ENCODE assay signal across 8 mouse cellular contexts in the genomic region with DNA sequence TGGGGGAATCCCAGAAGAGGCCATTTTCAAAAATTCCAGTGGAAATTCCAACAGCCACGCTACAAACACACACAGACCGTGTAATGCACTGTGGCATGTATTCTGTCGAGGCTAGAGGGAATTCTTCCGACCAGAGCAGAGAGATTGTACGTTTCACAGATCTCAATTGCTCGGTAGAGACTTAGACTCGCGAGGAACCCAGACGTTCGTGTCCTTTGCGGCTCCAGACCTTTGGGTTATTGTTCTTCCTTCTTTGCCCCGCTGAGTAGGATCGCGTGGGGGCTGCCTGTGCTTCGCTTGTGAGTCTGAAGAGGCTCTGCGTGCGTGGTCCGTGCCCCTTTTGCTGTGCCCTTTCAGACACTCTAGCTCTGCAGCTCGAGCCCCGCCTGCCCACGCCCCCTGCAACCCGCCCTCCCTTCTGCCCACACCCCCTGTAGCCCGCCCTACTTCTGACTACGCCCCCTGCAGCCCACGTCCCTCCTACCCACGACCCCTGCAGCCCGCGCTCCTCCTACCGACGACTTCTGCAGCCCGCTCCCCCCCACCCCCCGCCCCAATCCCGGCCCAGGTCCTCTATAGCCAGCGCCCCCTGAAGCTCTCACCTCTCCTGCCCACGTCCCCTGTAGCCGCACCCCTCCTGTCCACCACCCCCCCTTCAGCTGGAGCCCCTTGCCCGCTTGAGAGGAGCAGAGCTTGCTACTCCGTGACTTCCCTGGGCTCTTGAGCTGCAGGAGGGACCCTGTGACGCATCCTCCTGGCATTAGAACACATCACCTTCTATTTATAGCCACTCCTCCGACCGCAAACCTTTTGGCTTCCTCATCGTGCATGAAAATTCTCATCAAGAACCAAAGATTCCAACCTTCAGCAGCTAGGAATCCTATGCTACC. TPM values are rescaled to one million over a fixed set of nuclear protein-coding genes. Genes with fewer than 3 reads are reported as not detected.
DNase-seq lines count a peak whose midpoint lies in the region; ATAC-seq and TF ChIP-seq lines count a peak whose summit lies in the region.

No protein-coding gene starts in this region.

- peak; percentile 71 for DNase-seq in CD4-positive, CD25-positive, alpha-beta regulatory T cell, adult 2 months (ENCODE audit: low read depth, low spot score)
- DNase-seq in adrenal gland, postnatal 25 days, result peak; percentile 62
- peak; percentile 92 for DNase-seq in embryonic facial prominence, embryonic 14.5 days (ENCODE audit: low spot score)
- peak; percentile 68 for DNase-seq in neural tube, embryonic 10.5 days (ENCODE audit: extremely low spot score, low spot score)
- peak; percentile 68 for DNase-seq in thymus, adult 2 months

- ATAC-seq in embryonic facial prominence, embryonic 14.5 days (ENCODE audit: low read depth), result peak; percentile 96
- peak; percentile 72 for ATAC-seq in heart, embryonic 13.5 days (ENCODE audit: extremely low read depth, insufficient number of reproducible peaks, low FRiP score, low TSS enrichment)
- peak; percentile 94 for ATAC-seq in kidney, embryonic 16.5 days (ENCODE audit: low FRiP score, low TSS enrichment)
- peak; percentile 74 for ATAC-seq in liver, embryonic 16.5 days (ENCODE audit: low read depth)

- H3K4me2 ChIP-seq in embryonic facial prominence, embryonic 14.5 days (ENCODE audit: low read depth, low read length), result peak overlapping the region; percentile 89
- peak overlapping the region; percentile 89 for H3K4me2 ChIP-seq in heart, embryonic 13.5 days
- H3K4me2 ChIP-seq in kidney, embryonic 16.5 days (replicated peaks; ENCODE audit: low read depth, low read length), result peak overlapping the region; percentile 79
- H3K4me2 ChIP-seq in liver, embryonic 16.5 days (ENCODE audit: low read depth, low read length), result peak overlapping the region; percentile 65

- H3K9ac ChIP-seq in embryonic facial prominence, embryonic 14.5 days (ENCODE audit: low read depth, low read length), result peak overlapping the region; percentile 74
- H3K9ac ChIP-seq in heart, embryonic 13.5 days, result peak overlapping the region; percentile 87
- H3K9ac ChIP-seq in kidney, embryonic 16.5 days (replicated peaks; ENCODE audit: low read length), result peak overlapping the region; percentile 81
- H3K9ac ChIP-seq in liver, embryonic 16.5 days (ENCODE audit: low read depth, low read length), result peak overlapping the region; percentile 53

- WGBS in embryonic facial prominence, embryonic 14.5 days, result 0% methylated on average over 37 of the region's 42 CpGs
- WGBS in heart, embryonic 13.5 days, result 1% methylated on average over 41 of the region's 42 CpGs
- under 1% methylated on average over 27 of the region's 42 CpGs for WGBS in kidney, embryonic 16.5 days
- under 1% methylated on average over 41 of the region's 42 CpGs for WGBS in liver, embryonic 16.5 days (ENCODE audit: insufficient replicate concordance)
- 2% methylated on average over 38 of the region's 42 CpGs for WGBS in thymus, adult 2 months

- no peaks in the 10 kb centered on the region for H3K27me3 ChIP-seq in embryonic facial prominence, embryonic 14.5 days (replicated peaks; ENCODE audit: control insufficient read depth, insufficient read depth, low read length)
- no peaks in the 10 kb centered on the region for H3K27me3 ChIP-seq in heart, embryonic 13.5 days (replicated peaks)
- H3K27me3 ChIP-seq in kidney, embryonic 16.5 days (ENCODE audit: insufficient read depth, low read length), result no peaks in the 10 kb centered on the region
- H3K27me3 ChIP-seq in liver, embryonic 16.5 days (ENCODE audit: control insufficient read depth, insufficient read depth, low read depth, low read length), result peaks cover 18% of the 10 kb centered on the region
- no peaks in the 10 kb centered on the region for H3K27me3 ChIP-seq in thymus, adult 2 months (ENCODE audit: control insufficient read depth, insufficient read depth, low read length)

- peaks cover 7% of the 10 kb centered on the region for H3K4me1 ChIP-seq in embryonic facial prominence, embryonic 14.5 days (ENCODE audit: control insufficient read depth, insufficient read depth, low read length)
- H3K4me1 ChIP-seq in heart, embryonic 13.5 days, result peaks cover 11% of the 10 kb centered on the region
- peaks cover 5% of the 10 kb centered on the region for H3K4me1 ChIP-seq in kidney, embryonic 16.5 days (ENCODE audit: insufficient read depth, low read length)
- peaks cover 3% of the 10 kb centered on the region; the same call in 1 of the 2 replicates for H3K4me1 ChIP-seq in liver, embryonic 16.5 days (ENCODE audit: control insufficient read depth, low read depth, low read length)
- peaks cover 6% of the 10 kb centered on the region; the same call in 1 of the 2 replicates for H3K4me1 ChIP-seq in thymus, adult 2 months (replicated peaks; ENCODE audit: control insufficient read depth, insufficient read depth, low read length)

- H3K4me3 ChIP-seq in embryonic facial prominence, embryonic 14.5 days (ENCODE audit: low read depth, low read length), result peak overlapping the region; percentile 61
- H3K4me3 ChIP-seq in heart, embryonic 13.5 days, result peak overlapping the region; percentile 66
- peak overlapping the region; percentile 61 for H3K4me3 ChIP-seq in kidney, embryonic 16.5 days (ENCODE audit: low read length)
- H3K4me3 ChIP-seq in liver, embryonic 16.5 days (ENCODE audit: low read depth, low read length), result peak overlapping the region; percentile 51
- peak overlapping the region; percentile 50 for H3K4me3 ChIP-seq in thymus, adult 2 months (ENCODE audit: control insufficient read depth, insufficient read depth, low read length)

- no peak for TF ChIP-seq POLR2A in thymus, adult 2 months (IDR thresholded peaks at IDR 0.05; ENCODE audit: control insufficient read depth, extremely low read depth, insufficient read depth, low read length, poor library complexity)

- peak overlapping the region; percentile 93 for H3K27ac ChIP-seq in embryonic facial prominence, embryonic 14.5 days (replicated peaks; ENCODE audit: low read depth, low read length)
- H3K27ac ChIP-seq in heart, embryonic 13.5 days (replicated peaks), result peak overlapping the region; percentile 86
- peak overlapping the region; percentile 61 for H3K27ac ChIP-seq in kidney, embryonic 16.5 days (ENCODE audit: low read length)
- H3K27ac ChIP-seq in liver, embryonic 16.5 days (ENCODE audit: low read length), result no peak overlapping the region
- H3K27ac ChIP-seq in thymus, adult 2 months (ENCODE audit: control insufficient read depth, insufficient read depth, low read length), result no peak overlapping the region

- 0 out of 2 replicates have a peak, but pooled peaks cover 4% of the 10 kb centered on the region for H3K9me3 ChIP-seq in embryonic facial prominence, embryonic 14.5 days (ENCODE audit: control insufficient read depth, low read length)
- no peaks in the 10 kb centered on the region for H3K9me3 ChIP-seq in heart, embryonic 13.5 days
- no peaks in the 10 kb centered on the region for H3K9me3 ChIP-seq in kidney, embryonic 16.5 days (ENCODE audit: low read length)
- H3K9me3 ChIP-seq in liver, embryonic 16.5 days (replicated peaks; ENCODE audit: control insufficient read depth, low read length), result no peaks in the 10 kb centered on the region

- no peaks in the 10 kb centered on the region for H3K36me3 ChIP-seq in embryonic facial prominence, embryonic 14.5 days (ENCODE audit: control insufficient read depth, insufficient read depth, low read length)
- H3K36me3 ChIP-seq in heart, embryonic 13.5 days, result no peaks in the 10 kb centered on the region
- H3K36me3 ChIP-seq in kidney, embryonic 16.5 days (ENCODE audit: insufficient read depth, low read length), result no peaks in the 10 kb centered on the region
- H3K36me3 ChIP-seq in liver, embryonic 16.5 days (ENCODE audit: control insufficient read depth, insufficient read depth), result no peaks in the 10 kb centered on the region
- no peaks in the 10 kb centered on the region for H3K36me3 ChIP-seq in thymus, adult 2 months (ENCODE audit: control insufficient read depth, insufficient read depth, low read length)

- TF ChIP-seq CTCF in thymus, adult 2 months (IDR thresholded peaks at IDR 0.05; ENCODE audit: borderline replicate concordance, control insufficient read depth, extremely low read depth, insufficient read depth, low read length, poor library complexity), result no peak

RNA-seq across cellular contexts. Expression of gene Sertad2, which starts 10.8 kb away (rescaled TPM):
- total RNA-seq in adrenal gland, postnatal 25 days (2021), result 14.2 and 15.7 TPM in 2 replicates
- 32.1 and 42.2 TPM in 2 replicates for polyA plus RNA-seq in embryonic facial prominence, embryonic 14.5 days (2014; fragmentation: Nextera tagmentation; extraction: Ambion mirVana)
- polyA plus RNA-seq in heart, embryonic 13.5 days (2015; fragmentation: Nextera tagmentation; extraction: Ambion mirVana), result 30.5 and 32.7 TPM in 2 replicates
- polyA plus RNA-seq in kidney, embryonic 16.5 days (2015; fragmentation: Nextera tagmentation; extraction: Ambion mirVana), result 33.1 and 38.4 TPM in 2 replicates
- polyA plus RNA-seq in liver, embryonic 16.5 days (2015; fragmentation: Nextera tagmentation; extraction: Ambion mirVana), result 27.8 and 34.9 TPM in 2 replicates
- polyA plus RNA-seq in thymus, adult 2 months (2012; rRNA removed), result 50.6 and 55.4 TPM in 2 replicates

Comparison
In these comparisons a context has a peak if more than half of its experiments do, and no peak if none do; other contexts are left out.
1. H3K27ac ChIP-seq: peak in embryonic facial prominence, embryonic 14.5 days (single experiment), heart, embryonic 13.5 days (single experiment) and kidney, embryonic 16.5 days (single experiment); none in liver, embryonic 16.5 days (single experiment) and thymus, adult 2 months (single experiment).
2. Peak in every context shown above with its lines, with median percentiles within 50 percentile points of each other: DNase-seq, ATAC-seq, H3K4me2 ChIP-seq, H3K4me3 ChIP-seq and H3K9ac ChIP-seq.